Mouse (Mus musculus): ENCODE data around the gene Calcr.

DNA sequence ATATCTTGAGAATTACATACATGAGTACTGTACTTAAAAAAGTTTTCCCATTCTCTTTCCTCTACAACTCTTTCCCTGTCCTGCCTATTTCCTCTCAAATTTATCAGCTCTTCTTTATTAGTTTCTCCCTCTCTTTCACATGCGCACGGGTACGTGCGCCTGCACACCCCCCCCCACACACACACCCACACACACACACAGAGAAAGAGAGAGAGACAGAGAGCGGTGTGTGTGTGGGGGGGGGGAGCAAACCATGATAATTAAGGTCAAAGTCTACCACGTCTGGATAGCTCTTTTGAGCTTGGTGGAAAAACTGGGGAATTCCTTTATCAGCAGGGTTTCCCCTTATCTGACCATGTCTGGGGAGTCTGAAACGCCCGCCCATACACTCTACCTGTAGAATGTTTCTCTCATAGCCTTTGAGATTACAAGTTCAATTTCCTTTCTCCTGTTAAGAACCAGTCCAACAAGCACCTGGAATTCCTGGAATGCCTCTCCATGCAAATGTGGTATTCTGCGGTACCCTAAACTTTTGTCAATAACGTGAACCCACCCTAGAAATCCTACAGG lies 100.3 kb downstream of the Calcr start:
- no peak for TF ChIP-seq CTCF (IDR thresholded peaks at IDR 0.05; ENCODE audit: control insufficient read depth, insufficient read depth, insufficient read length)
- no peak for TF ChIP-seq USF1 (IDR thresholded peaks at IDR 0.05; ENCODE audit: low read depth)
- TF ChIP-seq MAX (IDR thresholded peaks at IDR 0.05), result no peak
- no peak for TF ChIP-seq MYOG (IDR thresholded peaks at IDR 0.05; ENCODE audit: control insufficient read depth, extremely low read depth, insufficient read length)
- no peak for TF ChIP-seq CEBPB (IDR thresholded peaks at IDR 0.05; ENCODE audit: low read depth)
- TF ChIP-seq FOSL1 (IDR thresholded peaks at IDR 0.05; ENCODE audit: insufficient read depth, low read length, poor library complexity, severe bottlenecking), result no peak
- TF ChIP-seq MYOD1 (IDR thresholded peaks at IDR 0.05; ENCODE audit: control insufficient read depth, insufficient read length, low read depth), result no peak

Measured in C2C12 (cell line).